Mouse (Mus musculus): Measurements from ENCODE around the gene Insl5.

DNA sequence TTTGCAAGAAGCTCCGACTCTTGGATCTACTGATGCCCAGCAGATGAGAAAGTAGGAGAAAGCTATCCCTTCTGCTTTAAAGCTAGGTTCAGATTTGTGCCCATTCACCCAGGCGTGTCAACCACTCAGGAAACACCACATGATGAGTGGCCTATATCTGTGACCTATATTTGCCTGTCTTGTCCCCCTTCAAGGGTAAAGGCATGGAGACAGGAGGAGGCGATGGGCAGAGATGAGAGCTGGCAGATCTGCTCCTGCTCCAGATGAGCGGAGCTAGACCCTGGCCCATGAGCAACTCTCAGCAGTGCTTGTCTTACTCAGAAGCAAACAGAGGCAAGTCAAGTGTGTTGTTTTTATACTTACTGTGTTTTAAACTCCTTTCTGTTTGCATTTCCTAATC, 15.9 kb downstream of the Insl5 start:
- TF ChIP-seq CTCF (IDR thresholded peaks at IDR 0.05; ENCODE audit: control insufficient read depth, insufficient read depth, low read length) = no peak
- TF ChIP-seq POLR2A (IDR thresholded peaks at IDR 0.05; ENCODE audit: borderline replicate concordance, control insufficient read depth, low read depth, low read length) = no peak

All from bone marrow, adult 2 months (tissue).